Mouse (Mus musculus) megakaryocyte, adult 5-6 weeks (primary cell): ENCODE measurements at regions not wholly inside any gene's neighbourhood (a gene's known extent, or its start where the extent isn't known, plus 50 kb on each side); places are given as distances from the start of the nearest gene placed in this dataset.

ENCODE experiments used
- ATAC-seq: 2 replicates; pipeline ENCODE4 v1.8.0; 2016; ENCODE audit warnings: mild to moderate bottlenecking, inconsistent platforms; ENCODE audit not compliant: poor library complexity, severe bottlenecking

GRCm38 (mm10) chr3:143103333-143103732, 221.5 kb upstream of the Pkn2 start:
- peak; percentile 41 for ATAC-seq

GRCm38 (mm10) chr3:143100810-143101645, 219.2 kb upstream of the Pkn2 start:
- ATAC-seq: peak; percentile 52

- no peak for ATAC-seq
Observed at GRCm38 (mm10) chr3:143100203-143100602, 218.4 kb upstream of the Pkn2 start.

GRCm38 (mm10) chr3:143092206-143092605, 210.4 kb upstream of the Pkn2 start:
- no peak for ATAC-seq

GRCm38 (mm10) chr3:143090886-143091285, 209.1 kb upstream of the Pkn2 start:
- peak; percentile 39 for ATAC-seq

- 0 out of 2 replicates have a peak, but pooled peaks have one; percentile 53 for ATAC-seq
Observed at GRCm38 (mm10) chr3:143090316-143090715, 208.5 kb upstream of the Pkn2 start.

- ATAC-seq: no peak
Observed at GRCm38 (mm10) chr3:143087786-143088185, 206.0 kb upstream of the Pkn2 start.

GRCm38 (mm10) chr3:143078310-143078709, 196.5 kb upstream of the Pkn2 start:
- no peak for ATAC-seq

GRCm38 (mm10) chr3:143071839-143072373, 190.1 kb upstream of the Pkn2 start:
- no peak for ATAC-seq

GRCm38 (mm10) chr3:143054858-143055257, 173.1 kb upstream of the Pkn2 start:
- no peak for ATAC-seq

GRCm38 (mm10) chr3:143053286-143053993, 171.6 kb upstream of the Pkn2 start:
- no peak for ATAC-seq

GRCm38 (mm10) chr3:143040666-143041065, 158.9 kb upstream of the Pkn2 start:
- peak; percentile 11; the same call in 1 of the 2 replicates for ATAC-seq

GRCm38 (mm10) chr3:143036108-143036507, 154.3 kb upstream of the Pkn2 start:
- peak; percentile 85 for ATAC-seq

- ATAC-seq: no peak
Observed at GRCm38 (mm10) chr3:143034588-143034987, 152.8 kb upstream of the Pkn2 start.

- ATAC-seq: no peak
Observed at GRCm38 (mm10) chr3:143022486-143022885, 140.7 kb upstream of the Pkn2 start.

- no peak for ATAC-seq
Observed at GRCm38 (mm10) chr3:143021159-143021871, 139.5 kb upstream of the Pkn2 start.

GRCm38 (mm10) chr3:143017480-143017879, 135.7 kb upstream of the Pkn2 start:
- no peak for ATAC-seq

GRCm38 (mm10) chr3:143016758-143017157, 135.0 kb upstream of the Pkn2 start:
- peak; percentile 53 for ATAC-seq

- ATAC-seq: peak; percentile 46
Observed at GRCm38 (mm10) chr3:143014421-143014820, 132.6 kb upstream of the Pkn2 start.

- no peak for ATAC-seq
Observed at GRCm38 (mm10) chr3:143007047-143007446, 125.2 kb upstream of the Pkn2 start.

- ATAC-seq: no peak
Observed at GRCm38 (mm10) chr3:143001952-143002351, 120.1 kb upstream of the Pkn2 start.
